In genomic region chr8:3277266-3277665, GRCm38 (mm10) we compare ENCODE assay signal across 9 mouse cellular contexts. TPM values are rescaled to one million over a fixed set of nuclear protein-coding genes. Genes with fewer than 3 reads are reported as not detected.
DNase-seq lines count a peak whose midpoint lies in the region; ATAC-seq and TF ChIP-seq lines count a peak whose summit lies in the region.
"Had no signal": no experiment of that assay in that cellular context is flagged by ENCODE, and none has a peak within 500 bp of the region (broad histone marks: within the 10 kb centered on the region; RNA-seq: fewer than 3 reads in every experiment).

No protein-coding gene starts in this region.

- no peak for ATAC-seq in hindbrain, embryonic 11.5 days (ENCODE audit: low FRiP score)
- ATAC-seq in liver, embryonic 16.5 days (ENCODE audit: low read depth): no peak

- no peaks in the 10 kb centered on the region for H3K9me3 ChIP-seq in hindbrain, embryonic 11.5 days (ENCODE audit: control insufficient read depth, low read length)
- no peaks in the 10 kb centered on the region for H3K9me3 ChIP-seq in liver, embryonic 16.5 days (replicated peaks; ENCODE audit: control insufficient read depth, low read length)
- H3K9me3 ChIP-seq: limb, embryonic 12.5 days had no signal

- WGBS in heart, adult 2 months: 78% methylated on average over 9 of the region's 9 CpGs
- WGBS in bone marrow, adult 2 months: 90% methylated on average over 9 of the region's 9 CpGs
- 94% methylated on average over 9 of the region's 9 CpGs for WGBS in hindbrain, embryonic 11.5 days
- 83% methylated on average over 9 of the region's 9 CpGs for WGBS in liver, embryonic 16.5 days (ENCODE audit: insufficient replicate concordance)
- WGBS in thymus, adult 2 months: 97% methylated on average over 9 of the region's 9 CpGs

- H3K79me2 ChIP-seq in heart, adult 2 months (replicated peaks; ENCODE audit: control insufficient read depth, insufficient read depth, low read length): peaks cover 12% of the 10 kb centered on the region

- H3K4me3 ChIP-seq in heart, adult 2 months: peak overlapping the region; percentile 94
- peak overlapping the region; percentile 42 for H3K4me3 ChIP-seq in bone marrow, adult 2 months (replicated peaks; ENCODE audit: control insufficient read depth, low read depth, low read length)
- H3K4me3 ChIP-seq in hindbrain, embryonic 11.5 days (ENCODE audit: low read depth, low read length): peak overlapping the region; percentile 88; the same call in 1 of the 2 replicates
- H3K4me3 ChIP-seq in liver, embryonic 16.5 days (ENCODE audit: low read depth, low read length): peak overlapping the region; percentile 91
- no peak overlapping the region for H3K4me3 ChIP-seq in thymus, adult 2 months (ENCODE audit: control insufficient read depth, insufficient read depth, low read length)

- H3K27me3 ChIP-seq in heart, adult 2 months (ENCODE audit: control insufficient read depth, insufficient read depth, low read length): no peaks in the 10 kb centered on the region
- H3K27me3 ChIP-seq in hindbrain, embryonic 11.5 days (ENCODE audit: control insufficient read depth, insufficient read depth, low read length): no peaks in the 10 kb centered on the region; the same call in 1 of the 2 replicates
- H3K27me3 ChIP-seq in liver, embryonic 16.5 days (ENCODE audit: control insufficient read depth, insufficient read depth, low read depth, low read length): no peaks in the 10 kb centered on the region
- H3K27me3 ChIP-seq in thymus, adult 2 months (ENCODE audit: control insufficient read depth, insufficient read depth, low read length): no peaks in the 10 kb centered on the region
- H3K27me3 ChIP-seq: limb, embryonic 12.5 days had no signal

- intact Hi-C loops in heart, adult 2 months (cut with DNase I): loop anchor here (2.0 to 5.0 kb wide), 2 partner anchors 14 to 95 kb away; no protein-coding TSS in a partner anchor
- intact Hi-C loops in heart, postnatal 25 days (cut with DNase I): loop anchor here (2.0 to 5.0 kb wide), 3 partner anchors 40 to 96 kb away; no protein-coding TSS in a partner anchor

- no peak overlapping the region for H3K4me2 ChIP-seq in hindbrain, embryonic 11.5 days (replicated peaks; ENCODE audit: low read depth, low read length)
- H3K4me2 ChIP-seq in liver, embryonic 16.5 days (ENCODE audit: low read depth, low read length): peak overlapping the region; percentile 78

- TF ChIP-seq CTCF in heart, adult 2 months (IDR thresholded peaks at IDR 0.05): no peak
- no peak for TF ChIP-seq CTCF in bone marrow, adult 2 months (IDR thresholded peaks at IDR 0.05; ENCODE audit: control insufficient read depth, insufficient read depth, low read length)
- no peak for TF ChIP-seq CTCF in thymus, adult 2 months (IDR thresholded peaks at IDR 0.05; ENCODE audit: borderline replicate concordance, control insufficient read depth, extremely low read depth, insufficient read depth, low read length, poor library complexity)

- peak overlapping the region; percentile 9; the same call in 1 of the 2 replicates for H3K27ac ChIP-seq in heart, adult 2 months
- H3K27ac ChIP-seq in bone marrow, adult 2 months (ENCODE audit: control insufficient read depth, insufficient read depth, low read depth, low read length, poor library complexity): no peak overlapping the region
- H3K27ac ChIP-seq in hindbrain, embryonic 11.5 days (ENCODE audit: low read depth, low read length): no peak overlapping the region
- no peak overlapping the region for H3K27ac ChIP-seq in liver, embryonic 16.5 days (ENCODE audit: low read length)
- H3K27ac ChIP-seq in thymus, adult 2 months (ENCODE audit: control insufficient read depth, insufficient read depth, low read length): no peak overlapping the region
- H3K27ac ChIP-seq: limb, embryonic 12.5 days had no signal

- TF ChIP-seq POLR2A in heart, adult 2 months (IDR thresholded peaks at IDR 0.05; ENCODE audit: insufficient read depth, low read depth, low read length): no peak
- TF ChIP-seq POLR2A in bone marrow, adult 2 months (IDR thresholded peaks at IDR 0.05; ENCODE audit: borderline replicate concordance, control insufficient read depth, low read depth, low read length): no peak
- TF ChIP-seq POLR2A in thymus, adult 2 months (IDR thresholded peaks at IDR 0.05; ENCODE audit: control insufficient read depth, extremely low read depth, insufficient read depth, low read length, poor library complexity): no peak

- 0 out of 2 replicates have a peak overlapping the region, but pooled peaks have one; percentile 5 for H3K9ac ChIP-seq in heart, adult 2 months (ENCODE audit: low read depth, low read length)
- H3K9ac ChIP-seq in hindbrain, embryonic 11.5 days (ENCODE audit: low read depth, low read length): no peak overlapping the region
- H3K9ac ChIP-seq in liver, embryonic 16.5 days (ENCODE audit: low read depth, low read length): no peak overlapping the region
- H3K9ac ChIP-seq: limb, embryonic 12.5 days had no signal

- peaks cover 10% of the 10 kb centered on the region for H3K36me3 ChIP-seq in heart, adult 2 months (ENCODE audit: control insufficient read depth, insufficient read depth, low read length)
- H3K36me3 ChIP-seq in hindbrain, embryonic 11.5 days (ENCODE audit: control insufficient read depth, insufficient read depth, low read length): no peaks in the 10 kb centered on the region
- no peaks in the 10 kb centered on the region for H3K36me3 ChIP-seq in liver, embryonic 16.5 days (ENCODE audit: control insufficient read depth, insufficient read depth)
- H3K36me3 ChIP-seq in thymus, adult 2 months (ENCODE audit: control insufficient read depth, insufficient read depth, low read length): no peaks in the 10 kb centered on the region

- H3K4me1 ChIP-seq in heart, adult 2 months (ENCODE audit: control insufficient read depth, insufficient read depth, low read length): peaks cover 5% of the 10 kb centered on the region
- H3K4me1 ChIP-seq in bone marrow, adult 2 months (ENCODE audit: control insufficient read depth, insufficient read depth, low read length): peaks cover 4% of the 10 kb centered on the region
- H3K4me1 ChIP-seq in hindbrain, embryonic 11.5 days (replicated peaks; ENCODE audit: control insufficient read depth, insufficient read depth, low read length): peaks cover 6% of the 10 kb centered on the region; the same call in 1 of the 2 replicates
- peaks cover 24% of the 10 kb centered on the region for H3K4me1 ChIP-seq in liver, embryonic 16.5 days (ENCODE audit: control insufficient read depth, low read depth, low read length)
- peaks cover 12% of the 10 kb centered on the region for H3K4me1 ChIP-seq in thymus, adult 2 months (replicated peaks; ENCODE audit: control insufficient read depth, insufficient read depth, low read length)

- no peak for DNase-seq in heart, adult 2 months
- DNase-seq in heart, postnatal 25 days (ENCODE audit: low spot score): no peak
- DNase-seq in hindbrain, embryonic 11.5 days (ENCODE audit: low spot score): no peak
- DNase-seq in yolk sac, embryonic 10.5 days (ENCODE audit: low spot score): no peak
- DNase-seq in thymus, adult 2 months: no peak
- DNase-seq in layer of hippocampus, adult 18-20 months (ENCODE audit: low spot score in 2 of 2): no peak

- no peak for TF ChIP-seq EP300 in heart, adult 2 months (IDR thresholded peaks at IDR 0.05; ENCODE audit: insufficient read depth, low read depth, low read length)

RNA-seq across cellular contexts. Expression of gene Insr, which starts 2.2 kb away (rescaled TPM):
- 100 to 1,000 TPM; 112 to 145 TPM for total RNA-seq in heart, adult 2 months (2021)
- polyA plus RNA-seq in heart, adult 2 months (2012; rRNA removed): 24.6 and 42.3 TPM in 2 replicates
- total RNA-seq in heart, postnatal 25 days (2021): 100 to 1,000 TPM; 118 to 122 TPM
- polyA plus RNA-seq in bone marrow, adult 2 months (2011; ENCODE audit: insufficient read depth, insufficient read length, low replicate concordance, missing spikeins): 7.3 and 24.6 TPM in 2 replicates
- 41.1 and 49.3 TPM in 2 replicates for polyA plus RNA-seq in hindbrain, embryonic 11.5 days (2014; fragmentation: Nextera tagmentation; extraction: Ambion mirVana)
- 23.6 and 26.7 TPM in 2 replicates for polyA plus RNA-seq in liver, embryonic 16.5 days (2015; fragmentation: Nextera tagmentation; extraction: Ambion mirVana)
- 22.0 and 26.3 TPM in 2 replicates for polyA plus RNA-seq in thymus, adult 2 months (2012; rRNA removed)
- 10 to 100 TPM; 46.9 to 47.6 TPM for total RNA-seq in layer of hippocampus, adult 18-20 months (2021)
